Mouse (Mus musculus) intestine, postnatal 0 days (tissue): ENCODE results near the gene Rapgef3. TPM values are rescaled to one million over a fixed set of nuclear protein-coding genes. Genes with fewer than 3 reads are reported as not detected.

Source experiments
- ATAC-seq: fragments of 200-750 bp; cut with Nextera tagmentation; 2 replicates; pipeline ENCODE4 v1.8.0; 2017; ENCODE audit warnings: mild to moderate bottlenecking, moderate TSS enrichment, moderate library complexity
- H3K27ac ChIP-seq: fragments of 300-500 bp; sonication (generic); 2 replicates; pipeline ENCODE4 v1.5.1; 2014; ENCODE audit warnings: mild to moderate bottlenecking, low read depth, low read length, moderate library complexity
- H3K27me3 ChIP-seq: fragments of 300-500 bp; sonication (generic); replicated peaks from 2 replicates; pipeline ENCODE4 v1.6.1; 2014; ENCODE audit warnings: low read length, mixed read lengths; ENCODE audit not compliant: control insufficient read depth, insufficient read depth
- H3K36me3 ChIP-seq: fragments of 300-500 bp; sonication (generic); 2 replicates; pipeline ENCODE4 v1.6.1; 2014; ENCODE audit warnings: mild to moderate bottlenecking, moderate library complexity; ENCODE audit not compliant: control insufficient read depth, insufficient read depth
- H3K4me1 ChIP-seq: fragments of 300-500 bp; sonication (generic); replicated peaks from 2 replicates; pipeline ENCODE4 v1.6.1; 2014; ENCODE audit warnings: antibody characterized with exemption, low read length, mixed read lengths; ENCODE audit not compliant: control insufficient read depth, insufficient read depth
- H3K4me2 ChIP-seq: fragments of 300-500 bp; sonication (generic); replicated peaks from 2 replicates; pipeline ENCODE4 v1.6.1; 2014; ENCODE audit warnings: low read depth, mild to moderate bottlenecking, moderate library complexity
- H3K4me3 ChIP-seq: fragments of 300-500 bp; sonication (generic); 2 replicates; pipeline ENCODE4 v1.5.1; 2014; ENCODE audit warnings: low read depth, low read length
- H3K9ac ChIP-seq: fragments of 300-500 bp; sonication (generic); 2 replicates; pipeline ENCODE4 v1.6.1; 2014; ENCODE audit warnings: mild to moderate bottlenecking, low read depth, low read length
- H3K9me3 ChIP-seq: fragments of 300-500 bp; sonication (generic); 2 replicates; pipeline ENCODE4 v1.6.1; 2016; ENCODE audit warnings: mixed run types; ENCODE audit not compliant: control insufficient read depth
- CTCF ChIP-seq: sonication (generic); IDR thresholded peaks from 2 replicates; pipeline ENCODE4 v1.5.1; 2016; ENCODE audit warnings: low read depth, mild to moderate bottlenecking, control low read depth, antibody characterized with exemption, moderate library complexity
- WGBS: fragments of 180-500 bp; shearing (Covaris S2); extraction: QIAGEN DNeasy Blood & Tissue Kit; methylation state at CpG from one replicate; pipeline ENCODE4 v1.1.7; 2014; 5-methylcytosine and 5-hydroxymethylcytosine counted together
- polyA plus RNA-seq: library from polyadenylated mRNA; unstranded; fragments of >200 nt; fragmentation: Nextera tagmentation; extraction: Ambion mirVana; gene quantifications from 2 replicates; pipeline ENCODE4 v1.2.1, GENCODE M21; 2015

The Rapgef3 gene
- polyA plus RNA-seq, 1 experiment from 2014 or later: 2.7 TPM

DNA sequence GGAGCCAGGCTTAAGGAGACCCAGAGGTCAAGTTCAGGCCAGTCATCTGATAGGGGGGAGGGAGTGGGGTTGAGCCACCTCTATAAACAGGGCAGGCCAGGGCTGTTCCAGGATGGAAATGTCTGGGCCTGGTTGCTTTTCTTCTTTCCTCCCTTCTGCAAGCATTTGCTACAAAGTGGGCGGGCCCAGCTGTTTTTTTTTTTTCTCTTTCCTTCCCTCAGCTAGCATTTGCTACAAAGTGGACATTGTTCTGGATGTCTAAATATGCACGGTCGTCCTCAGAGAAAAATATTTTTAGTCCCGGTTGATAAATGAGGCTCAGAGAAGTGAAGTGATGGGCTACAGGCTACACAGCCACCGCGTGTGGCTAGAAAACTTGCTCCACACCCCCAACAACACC lies 13.3 kb downstream of the Rapgef3 start:
- Histone ChIP-seq H3K4me2 (no peak overlapping the region), H3K36me3 (no peaks in the 10 kb centered on the region), H3K27ac (no peak overlapping the region), H3K4me3 (no peak overlapping the region), H3K9ac (no peak overlapping the region), H3K27me3 (no peaks in the 10 kb centered on the region), H3K9me3 (no peaks in the 10 kb centered on the region), H3K4me1 (no peaks in the 10 kb centered on the region)
- no peak for TF ChIP-seq CTCF
- ATAC-seq: no peak
- WGBS: 49% methylated on average over 6 of the region's 6 CpGs

DNA sequence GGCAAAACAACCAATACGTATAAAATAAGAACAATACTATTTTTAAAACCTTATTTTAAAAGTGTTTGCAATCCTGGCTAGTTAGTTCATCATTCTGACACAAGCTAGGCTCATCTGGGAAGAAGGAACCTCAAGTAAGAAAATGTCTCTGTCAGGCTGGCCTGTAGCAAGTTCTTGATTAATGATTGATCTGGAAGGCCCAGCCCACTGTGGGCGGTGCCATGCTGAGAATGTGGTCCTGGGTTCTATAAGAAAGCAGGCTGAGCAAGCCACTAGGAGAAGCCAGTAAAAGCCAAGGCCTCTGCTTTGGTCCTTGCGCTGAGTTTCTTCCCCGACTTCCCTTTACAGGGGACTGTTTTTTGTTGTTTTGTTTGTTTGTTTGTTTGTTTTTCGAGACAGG lies 15.3 kb downstream of the Rapgef3 start:
- Histone ChIP-seq H3K9me3 (no peaks in the 10 kb centered on the region), H3K9ac (no peak overlapping the region), H3K27me3 (no peaks in the 10 kb centered on the region), H3K27ac (no peak overlapping the region), H3K4me1 (no peaks in the 10 kb centered on the region), H3K4me2 (no peak overlapping the region), H3K36me3 (no peaks in the 10 kb centered on the region), H3K4me3 (no peak overlapping the region)
- WGBS: 83% methylated on average over 5 of the region's 5 CpGs
- no peak for TF ChIP-seq CTCF
- no peak for ATAC-seq

DNA sequence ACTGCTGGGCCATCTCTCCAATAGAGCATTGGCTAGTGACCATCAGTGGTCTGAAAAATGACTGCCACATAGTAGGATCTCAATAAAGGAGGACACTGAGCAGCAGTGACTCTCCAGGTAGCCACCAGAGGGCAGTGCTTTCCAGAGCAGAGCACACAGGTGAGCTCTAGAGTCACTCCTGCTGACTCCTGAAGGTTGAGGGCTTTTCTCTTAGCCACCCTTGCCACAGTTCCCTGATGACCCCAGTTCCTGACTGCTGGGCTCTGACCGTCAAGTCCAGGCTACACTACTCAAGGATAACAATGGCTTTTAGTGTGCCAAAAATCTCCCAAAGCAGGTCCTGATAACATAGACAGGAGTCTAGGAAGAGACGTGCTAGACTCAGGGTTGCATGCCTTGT lies 16.1 kb downstream of the Rapgef3 start:
- H3K27ac ChIP-seq: no peak overlapping the region
- H3K36me3 ChIP-seq: no peaks in the 10 kb centered on the region
- WGBS: 81% methylated on average over 2 of the region's 2 CpGs
- peak; percentile 71 for TF ChIP-seq CTCF
- no peak for ATAC-seq
- no peaks in the 10 kb centered on the region for H3K27me3 ChIP-seq
- H3K4me3 ChIP-seq: no peak overlapping the region
- H3K4me2 ChIP-seq: no peak overlapping the region
- no peaks in the 10 kb centered on the region for H3K9me3 ChIP-seq
- no peak overlapping the region for H3K9ac ChIP-seq
- H3K4me1 ChIP-seq: no peaks in the 10 kb centered on the region

DNA sequence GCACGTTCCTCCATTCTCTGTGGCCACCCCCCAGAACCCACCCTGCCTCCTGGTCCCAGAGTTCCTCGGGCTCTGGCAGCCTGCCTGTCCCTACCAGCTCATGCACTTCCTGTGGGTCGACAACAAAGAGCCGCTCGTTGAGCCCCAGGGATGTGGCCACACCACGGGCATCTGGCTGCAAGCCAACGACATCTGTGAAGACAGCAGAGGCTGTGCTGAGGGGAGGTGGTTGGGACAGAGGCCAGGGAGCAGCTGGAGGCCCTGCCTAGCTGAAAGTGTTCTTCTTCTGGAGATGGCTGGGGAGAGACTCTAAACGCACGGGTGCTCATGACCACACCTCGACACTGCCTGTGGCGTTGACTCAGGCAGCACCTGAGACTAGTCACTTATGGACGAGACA lies 17.1 kb downstream of the Rapgef3 start:
- 23% methylated on average over 12 of the region's 12 CpGs for WGBS
- H3K4me3 ChIP-seq: no peak overlapping the region
- H3K4me2 ChIP-seq: no peak overlapping the region
- TF ChIP-seq CTCF: no peak
- no peak overlapping the region for H3K9ac ChIP-seq
- H3K4me1 ChIP-seq: no peaks in the 10 kb centered on the region
- H3K36me3 ChIP-seq: no peaks in the 10 kb centered on the region
- H3K27ac ChIP-seq: no peak overlapping the region
- no peaks in the 10 kb centered on the region for H3K27me3 ChIP-seq
- H3K9me3 ChIP-seq: no peaks in the 10 kb centered on the region
- no peak for ATAC-seq

DNA sequence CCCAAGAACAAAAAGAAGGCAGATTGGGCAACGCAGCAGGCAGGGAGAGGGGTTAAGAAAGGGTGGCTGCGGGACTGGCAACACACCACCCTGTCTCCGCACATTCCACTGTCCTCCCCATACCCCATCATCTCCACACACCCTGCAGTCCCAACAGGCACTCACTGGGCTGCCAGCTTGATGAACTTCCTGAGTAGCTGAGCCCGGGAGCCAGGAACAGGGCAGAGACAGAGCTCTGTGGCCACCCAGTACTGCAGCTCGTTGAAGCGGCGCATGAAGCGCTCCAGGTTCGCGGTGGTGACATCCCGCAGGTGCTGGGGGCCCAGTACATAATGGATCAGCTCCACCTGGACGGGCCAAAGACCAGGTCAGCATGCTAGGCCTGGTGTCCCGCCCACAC lies 17.9 kb downstream of the Rapgef3 start:
- H3K9ac ChIP-seq: no peak overlapping the region
- no peaks in the 10 kb centered on the region for H3K36me3 ChIP-seq
- WGBS: 84% methylated on average over 13 of the region's 13 CpGs
- H3K27ac ChIP-seq: no peak overlapping the region
- no peak overlapping the region for H3K4me2 ChIP-seq
- ATAC-seq: no peak
- no peaks in the 10 kb centered on the region for H3K9me3 ChIP-seq
- H3K27me3 ChIP-seq: no peaks in the 10 kb centered on the region
- H3K4me3 ChIP-seq: no peak overlapping the region
- no peak for TF ChIP-seq CTCF
- no peaks in the 10 kb centered on the region for H3K4me1 ChIP-seq

DNA sequence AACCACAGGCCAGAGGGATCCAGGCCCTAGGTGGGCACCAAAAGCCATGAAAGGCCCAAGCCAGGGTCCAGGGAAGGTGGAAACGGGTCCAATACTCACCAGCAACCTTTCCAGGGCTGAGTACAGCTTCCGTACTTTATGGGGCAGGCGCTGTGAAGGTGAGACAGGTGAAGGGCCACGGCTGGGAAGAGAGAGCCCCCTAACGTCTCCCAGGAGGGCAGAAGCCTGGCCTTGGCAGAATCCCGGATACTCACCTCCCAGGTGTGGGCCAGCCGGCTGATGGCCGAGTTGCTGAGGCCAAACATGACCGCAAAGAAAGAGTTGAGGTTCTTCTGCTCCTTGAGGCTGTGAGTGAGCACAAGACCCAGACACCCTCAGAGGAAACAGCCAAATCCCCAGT lies 18.4 kb downstream of the Rapgef3 start:
- 94% methylated on average over 9 of the region's 9 CpGs for WGBS
- Histone ChIP-seq H3K4me2 (no peak overlapping the region), H3K4me1 (no peaks in the 10 kb centered on the region), H3K9me3 (no peaks in the 10 kb centered on the region), H3K27me3 (no peaks in the 10 kb centered on the region), H3K4me3 (no peak overlapping the region), H3K27ac (no peak overlapping the region), H3K9ac (no peak overlapping the region), H3K36me3 (no peaks in the 10 kb centered on the region)
- ATAC-seq: no peak
- no peak for TF ChIP-seq CTCF

DNA sequence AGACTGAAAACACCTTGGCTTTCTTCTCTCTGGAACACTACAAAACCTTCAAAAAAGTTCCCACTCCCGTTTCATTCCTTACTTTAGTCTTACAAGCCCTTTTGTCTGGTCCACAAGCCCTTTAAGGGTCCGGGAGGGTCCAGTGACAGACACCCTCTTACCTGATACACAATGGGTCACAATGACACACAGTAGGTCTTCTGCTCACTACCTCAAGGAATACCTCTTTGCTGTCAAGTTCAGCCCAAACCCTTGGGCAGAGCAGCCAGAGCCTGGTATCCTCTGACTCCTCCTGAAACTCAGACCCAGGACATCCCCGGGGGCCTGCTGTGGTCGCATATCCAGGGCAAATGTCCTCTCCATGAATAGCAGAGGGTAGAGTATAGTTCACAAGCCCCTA lies 18.8 kb downstream of the Rapgef3 start:
- Histone ChIP-seq H3K9me3 (no peaks in the 10 kb centered on the region), H3K4me3 (no peak overlapping the region), H3K27ac (no peak overlapping the region), H3K36me3 (no peaks in the 10 kb centered on the region), H3K27me3 (no peaks in the 10 kb centered on the region), H3K4me1 (no peaks in the 10 kb centered on the region), H3K9ac (no peak overlapping the region), H3K4me2 (no peak overlapping the region)
- 90% methylated on average over 4 of the region's 4 CpGs for WGBS
- ATAC-seq: no peak
- TF ChIP-seq CTCF: no peak
